Mouse (Mus musculus): Measurements from ENCODE around the gene Slc5a5.

DNA sequence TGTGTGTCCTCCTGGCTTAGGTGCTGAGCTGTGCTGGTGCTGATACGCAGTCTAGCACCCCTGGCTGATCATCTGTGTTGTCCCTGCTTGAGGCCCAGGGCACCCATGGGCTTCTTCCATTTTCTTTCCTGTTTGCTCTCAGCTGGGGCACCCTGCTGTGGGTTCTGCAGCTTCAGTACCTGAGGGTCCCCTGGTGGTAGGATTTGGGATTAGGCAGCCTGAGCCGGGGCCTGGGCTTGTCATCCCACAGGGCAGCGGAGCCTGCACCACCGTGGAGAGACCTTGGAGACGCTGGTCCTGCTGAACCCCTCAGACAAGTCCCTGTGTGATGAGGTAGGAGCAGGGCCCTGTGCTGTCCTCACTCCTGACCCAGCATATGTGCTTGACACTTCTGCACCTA lies 19.0 kb upstream of the Slc5a5 start:
- TF ChIP-seq CTCF (IDR thresholded peaks at IDR 0.05; ENCODE audit: low read depth, low read length) (no peak), TAL1 (conservative IDR thresholded peaks at IDR 0.05; ENCODE audit: low read depth, low read length) (no peak)
